Mouse (Mus musculus): ENCODE measurements around the gene C1qa. TPM values are rescaled to one million over a fixed set of nuclear protein-coding genes. Genes with fewer than 3 reads are reported as not detected.

Gene C1qa
- polyA plus RNA-seq (2012; rRNA removed) = 187 and 258 TPM in 2 replicates

DNA sequence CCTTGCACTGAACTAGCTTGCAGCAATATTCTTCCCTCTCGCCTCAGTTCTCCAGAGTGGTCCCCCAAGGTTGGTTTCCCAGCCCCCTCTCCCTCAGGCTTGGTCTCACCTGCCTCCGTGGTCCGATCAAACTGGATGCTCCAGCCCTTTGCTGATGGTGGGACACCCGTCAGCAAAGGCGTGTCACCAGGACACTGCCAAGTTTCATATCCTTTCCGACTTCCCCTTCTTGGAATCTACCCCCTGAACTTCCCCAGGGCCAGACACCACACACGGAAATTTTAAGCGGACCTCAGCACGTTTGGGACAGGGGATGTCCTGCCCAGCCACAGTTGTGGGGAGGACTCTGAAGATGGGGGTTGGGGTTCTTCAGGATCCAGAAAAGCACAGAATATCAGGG lies at the start of gene C1qa:
Gene C1qa, minus strand, starts transcription at position 167 of the 400 bp plus-strand sequence.
- H3K4me1 ChIP-seq (replicated peaks; ENCODE audit: control insufficient read depth, insufficient read depth, low read length) = no peaks in the 10 kb centered on the region
- no peak for TF ChIP-seq CTCF (IDR thresholded peaks at IDR 0.05; ENCODE audit: borderline replicate concordance, control insufficient read depth, extremely low read depth, insufficient read depth, low read length, poor library complexity)
- 76% methylated on average over 9 of the region's 9 CpGs for WGBS
- DNase-seq = no peak
- H3K36me3 ChIP-seq (ENCODE audit: control insufficient read depth, insufficient read depth, low read length) = no peaks in the 10 kb centered on the region
- no peaks in the 10 kb centered on the region for H3K27me3 ChIP-seq (ENCODE audit: control insufficient read depth, insufficient read depth, low read length)
- H3K27ac ChIP-seq (ENCODE audit: control insufficient read depth, insufficient read depth, low read length) = no peak within 1 kb of the TSS
- H3K4me3 ChIP-seq (ENCODE audit: control insufficient read depth, insufficient read depth, low read length) = no peak within 1 kb of the TSS

DNA sequence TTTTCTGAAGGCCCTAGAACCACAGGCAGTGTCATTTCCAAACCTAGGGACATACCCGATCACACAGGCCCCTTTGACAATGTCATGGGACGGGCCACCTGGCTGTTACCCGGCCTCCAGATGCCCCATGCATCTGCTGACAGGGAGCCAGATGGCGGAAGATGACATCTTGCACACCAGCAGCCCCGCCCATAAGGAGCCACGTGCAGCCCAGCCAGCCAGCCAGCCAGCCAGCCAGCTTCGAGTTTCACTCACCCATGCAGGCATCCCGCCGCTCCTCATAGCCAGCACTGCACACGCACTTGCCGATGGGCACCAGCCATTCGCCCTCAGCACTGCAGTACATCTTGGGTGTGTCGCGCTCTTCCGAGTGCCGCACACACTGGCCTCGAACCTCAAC lies 46.8 kb upstream of the C1qa start:
- Histone ChIP-seq H3K36me3 (ENCODE audit: control insufficient read depth, insufficient read depth, low read length) (no peaks in the 10 kb centered on the region), H3K4me1 (replicated peaks; ENCODE audit: control insufficient read depth, insufficient read depth, low read length) (no peaks in the 10 kb centered on the region), H3K27ac (ENCODE audit: control insufficient read depth, insufficient read depth, low read length) (no peak overlapping the region), H3K4me3 (ENCODE audit: control insufficient read depth, insufficient read depth, low read length) (no peak overlapping the region), H3K27me3 (ENCODE audit: control insufficient read depth, insufficient read depth, low read length) (no peaks in the 10 kb centered on the region)
- 77% methylated on average over 17 of the region's 17 CpGs for WGBS
- no peak for DNase-seq
- TF ChIP-seq CTCF (IDR thresholded peaks at IDR 0.05; ENCODE audit: borderline replicate concordance, control insufficient read depth, extremely low read depth, insufficient read depth, low read length, poor library complexity) = no peak
- no peak for TF ChIP-seq POLR2A (IDR thresholded peaks at IDR 0.05; ENCODE audit: control insufficient read depth, extremely low read depth, insufficient read depth, low read length, poor library complexity)

DNA sequence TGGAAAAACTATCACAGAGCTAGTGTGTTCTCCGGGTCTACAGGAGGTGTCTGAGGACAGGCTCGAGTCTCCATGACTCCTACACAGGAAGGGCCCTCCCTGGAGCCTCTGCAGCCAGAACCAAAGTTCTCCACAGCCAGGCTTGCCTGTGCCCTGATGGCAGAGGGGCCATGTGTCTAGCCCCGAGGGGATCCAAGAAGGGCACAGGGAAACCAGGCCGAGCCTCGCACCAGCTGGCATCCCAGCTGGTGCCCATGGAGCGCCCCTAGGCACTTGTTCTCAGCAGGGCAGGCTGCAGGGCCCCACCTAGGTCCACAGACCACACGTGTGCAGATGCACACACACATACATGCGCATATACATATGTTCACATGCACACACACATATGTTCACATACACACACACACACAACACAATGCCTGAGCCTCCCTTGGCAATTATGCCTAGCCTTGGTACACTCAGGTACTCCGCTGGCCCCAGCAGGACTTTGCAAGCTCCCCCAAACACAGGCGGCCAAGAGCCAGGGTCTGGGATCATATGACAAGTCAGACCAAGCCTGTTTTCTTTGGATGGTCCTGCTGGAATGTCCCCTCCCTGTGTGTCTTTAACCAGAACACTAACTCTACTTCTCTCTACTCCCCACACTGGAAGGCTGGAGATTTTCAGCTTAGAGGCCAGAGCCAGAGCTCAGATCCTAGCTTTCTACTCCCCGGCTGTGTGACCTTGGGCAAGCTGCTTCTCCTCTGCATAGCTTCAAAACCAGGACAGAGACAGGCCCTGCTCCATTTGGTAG lies 46.2 kb upstream of the C1qa start:
- no peak overlapping the region for H3K4me3 ChIP-seq (ENCODE audit: control insufficient read depth, insufficient read depth, low read length)
- no peaks in the 10 kb centered on the region for H3K27me3 ChIP-seq (ENCODE audit: control insufficient read depth, insufficient read depth, low read length)
- no peaks in the 10 kb centered on the region for H3K36me3 ChIP-seq (ENCODE audit: control insufficient read depth, insufficient read depth, low read length)
- 89% methylated on average over 11 of the region's 11 CpGs for WGBS
- DNase-seq = no peak
- H3K27ac ChIP-seq (ENCODE audit: control insufficient read depth, insufficient read depth, low read length) = no peak overlapping the region
- TF ChIP-seq CTCF (IDR thresholded peaks at IDR 0.05; ENCODE audit: borderline replicate concordance, control insufficient read depth, extremely low read depth, insufficient read depth, low read length, poor library complexity) = no peak
- TF ChIP-seq POLR2A (IDR thresholded peaks at IDR 0.05; ENCODE audit: control insufficient read depth, extremely low read depth, insufficient read depth, low read length, poor library complexity) = no peak
- no peaks in the 10 kb centered on the region for H3K4me1 ChIP-seq (replicated peaks; ENCODE audit: control insufficient read depth, insufficient read depth, low read length)

DNA sequence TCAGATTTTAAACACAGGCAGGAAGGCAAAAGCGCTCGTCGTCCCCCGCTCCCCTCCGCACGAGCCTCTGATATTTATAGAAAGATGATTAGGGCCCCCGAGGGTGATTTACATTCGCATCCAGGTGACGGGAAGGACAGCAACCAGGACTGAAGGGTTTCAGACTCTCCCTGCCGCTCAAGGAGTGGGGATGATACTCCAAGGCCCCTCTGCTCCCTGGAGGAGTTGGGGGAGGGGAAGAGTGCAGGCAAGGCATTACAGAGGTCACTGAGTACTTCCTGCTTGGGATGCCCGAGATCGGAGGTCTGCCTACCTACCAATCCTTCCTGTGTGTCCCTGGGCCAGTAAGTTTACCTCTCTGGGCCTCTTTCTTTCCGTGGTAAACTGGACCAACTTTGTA lies 44.6 kb upstream of the C1qa start:
- no peak for TF ChIP-seq CTCF (IDR thresholded peaks at IDR 0.05; ENCODE audit: borderline replicate concordance, control insufficient read depth, extremely low read depth, insufficient read depth, low read length, poor library complexity)
- TF ChIP-seq POLR2A (IDR thresholded peaks at IDR 0.05; ENCODE audit: control insufficient read depth, extremely low read depth, insufficient read depth, low read length, poor library complexity) = no peak
- Histone ChIP-seq H3K4me1 (replicated peaks; ENCODE audit: control insufficient read depth, insufficient read depth, low read length) (no peaks in the 10 kb centered on the region), H3K4me3 (ENCODE audit: control insufficient read depth, insufficient read depth, low read length) (no peak overlapping the region), H3K27me3 (ENCODE audit: control insufficient read depth, insufficient read depth, low read length) (no peaks in the 10 kb centered on the region), H3K27ac (ENCODE audit: control insufficient read depth, insufficient read depth, low read length) (no peak overlapping the region), H3K36me3 (ENCODE audit: control insufficient read depth, insufficient read depth, low read length) (no peaks in the 10 kb centered on the region)
- DNase-seq = no peak
- 20% methylated on average over 13 of the region's 13 CpGs for WGBS

GRCm38 (mm10) chr4:136942761-136943160 lies 44.2 kb upstream of the C1qa start:
- TF ChIP-seq CTCF (IDR thresholded peaks at IDR 0.05; ENCODE audit: borderline replicate concordance, control insufficient read depth, extremely low read depth, insufficient read depth, low read length, poor library complexity) = no peak
- TF ChIP-seq POLR2A (IDR thresholded peaks at IDR 0.05; ENCODE audit: control insufficient read depth, extremely low read depth, insufficient read depth, low read length, poor library complexity) = no peak
- Histone ChIP-seq H3K36me3 (ENCODE audit: control insufficient read depth, insufficient read depth, low read length) (no peaks in the 10 kb centered on the region), H3K27ac (ENCODE audit: control insufficient read depth, insufficient read depth, low read length) (no peak overlapping the region), H3K27me3 (ENCODE audit: control insufficient read depth, insufficient read depth, low read length) (no peaks in the 10 kb centered on the region), H3K4me1 (replicated peaks; ENCODE audit: control insufficient read depth, insufficient read depth, low read length) (no peaks in the 10 kb centered on the region), H3K4me3 (ENCODE audit: control insufficient read depth, insufficient read depth, low read length) (no peak overlapping the region)
- WGBS = 31% methylated on average over 18 of the region's 18 CpGs
- DNase-seq = no peak

- Histone ChIP-seq H3K27me3 (ENCODE audit: control insufficient read depth, insufficient read depth, low read length) (no peaks in the 10 kb centered on the region), H3K4me1 (replicated peaks; ENCODE audit: control insufficient read depth, insufficient read depth, low read length) (no peaks in the 10 kb centered on the region), H3K4me3 (ENCODE audit: control insufficient read depth, insufficient read depth, low read length) (no peak overlapping the region), H3K36me3 (ENCODE audit: control insufficient read depth, insufficient read depth, low read length) (no peaks in the 10 kb centered on the region), H3K27ac (ENCODE audit: control insufficient read depth, insufficient read depth, low read length) (no peak overlapping the region)
- WGBS = 93% methylated on average over 5 of the region's 5 CpGs
- TF ChIP-seq POLR2A (IDR thresholded peaks at IDR 0.05; ENCODE audit: control insufficient read depth, extremely low read depth, insufficient read depth, low read length, poor library complexity) = no peak
- TF ChIP-seq CTCF (IDR thresholded peaks at IDR 0.05; ENCODE audit: borderline replicate concordance, control insufficient read depth, extremely low read depth, insufficient read depth, low read length, poor library complexity) = no peak
- DNase-seq = no peak
These were observed 39.3 kb upstream of the C1qa start for GRCm38 (mm10) chr4:136937935-136938334.

GRCm38 (mm10) chr4:136937344-136937743 lies 38.7 kb upstream of the C1qa start:
- 72% methylated on average over 4 of the region's 4 CpGs for WGBS
- H3K27ac ChIP-seq (ENCODE audit: control insufficient read depth, insufficient read depth, low read length) = no peak overlapping the region
- H3K4me1 ChIP-seq (replicated peaks; ENCODE audit: control insufficient read depth, insufficient read depth, low read length) = no peaks in the 10 kb centered on the region
- no peak overlapping the region for H3K4me3 ChIP-seq (ENCODE audit: control insufficient read depth, insufficient read depth, low read length)
- no peak for TF ChIP-seq POLR2A (IDR thresholded peaks at IDR 0.05; ENCODE audit: control insufficient read depth, extremely low read depth, insufficient read depth, low read length, poor library complexity)
- no peak for TF ChIP-seq CTCF (IDR thresholded peaks at IDR 0.05; ENCODE audit: borderline replicate concordance, control insufficient read depth, extremely low read depth, insufficient read depth, low read length, poor library complexity)
- no peaks in the 10 kb centered on the region for H3K36me3 ChIP-seq (ENCODE audit: control insufficient read depth, insufficient read depth, low read length)
- no peak for DNase-seq
- H3K27me3 ChIP-seq (ENCODE audit: control insufficient read depth, insufficient read depth, low read length) = no peaks in the 10 kb centered on the region
